Mouse (Mus musculus): ENCODE measurements around the gene Cfap54. TPM values are rescaled to one million over a fixed set of nuclear protein-coding genes. Genes with fewer than 3 reads are reported as not detected.

Cfap54 gene
- polyA plus RNA-seq, 1 experiment: 0.23 TPM

DNA sequence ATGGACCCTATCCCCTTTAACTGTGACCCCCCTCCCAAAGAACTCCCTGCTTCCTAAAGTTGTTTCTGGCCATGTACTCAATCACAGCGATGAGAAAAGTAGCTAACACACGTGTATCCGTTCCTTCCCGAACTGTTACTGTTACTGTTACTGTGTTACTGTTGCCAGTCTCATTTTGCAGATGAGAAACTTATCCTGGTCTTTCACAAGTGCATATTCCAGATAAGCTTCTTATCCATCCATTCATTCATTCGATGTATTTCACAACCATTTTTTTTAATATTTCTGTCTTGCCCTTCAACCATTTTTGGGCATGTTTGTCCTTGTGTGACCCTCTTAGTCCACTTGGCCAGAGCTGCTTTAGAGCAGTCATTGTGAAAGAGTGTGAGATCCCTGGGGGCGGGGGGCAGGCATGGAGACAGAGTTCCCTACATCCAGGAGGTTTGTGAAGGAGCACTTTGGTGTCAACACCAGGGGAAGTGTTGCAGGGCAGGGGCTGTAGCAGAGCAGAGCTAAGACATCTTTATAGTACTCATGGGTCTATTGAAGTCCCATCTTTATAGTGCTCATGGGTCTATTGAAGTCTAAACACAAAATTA is 39.9 kb upstream of the Cfap54 start:
- Histone ChIP-seq H3K4me3 (ENCODE audit: insufficient read depth, low read length) (no peak overlapping the region), H3K27ac (ENCODE audit: insufficient read depth, low read length) (no peak overlapping the region), H3K4me1 (ENCODE audit: control insufficient read depth, insufficient read depth, low read length) (peaks cover 3% of the 10 kb centered on the region; the same call in 1 of the 2 replicates)
- no peak for TF ChIP-seq CTCF (IDR thresholded peaks at IDR 0.05; ENCODE audit: borderline replicate concordance, insufficient read depth, low read length)
- no peak for TF ChIP-seq POLR2A (IDR thresholded peaks at IDR 0.05; ENCODE audit: low read depth, low read length)

DNA sequence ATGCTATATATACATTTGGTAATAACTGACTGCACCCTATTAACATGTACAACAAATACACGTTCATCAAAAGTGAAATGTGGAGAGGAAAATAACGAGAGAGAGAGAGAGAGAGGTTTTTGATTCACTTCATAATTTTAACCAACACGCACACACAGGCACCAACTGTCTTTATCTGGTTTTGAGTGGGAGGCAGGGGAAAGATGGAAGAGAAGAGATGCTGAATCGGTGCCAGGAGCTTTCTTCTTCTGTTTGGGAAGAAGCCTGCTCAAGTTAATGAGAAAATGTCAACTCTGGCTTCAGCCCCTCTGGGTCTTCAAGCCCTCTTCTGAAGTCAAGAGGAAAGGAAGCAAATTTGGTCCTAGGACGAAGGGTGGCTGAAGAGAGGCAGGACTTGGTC is 38.4 kb upstream of the Cfap54 start:
- TF ChIP-seq POLR2A (IDR thresholded peaks at IDR 0.05; ENCODE audit: low read depth, low read length): no peak
- TF ChIP-seq CTCF (IDR thresholded peaks at IDR 0.05; ENCODE audit: borderline replicate concordance, insufficient read depth, low read length): no peak
- Histone ChIP-seq H3K4me1 (ENCODE audit: control insufficient read depth, insufficient read depth, low read length) (peaks cover 3% of the 10 kb centered on the region; the same call in 1 of the 2 replicates), H3K27ac (ENCODE audit: insufficient read depth, low read length) (no peak overlapping the region), H3K4me3 (ENCODE audit: insufficient read depth, low read length) (no peak overlapping the region)

DNA sequence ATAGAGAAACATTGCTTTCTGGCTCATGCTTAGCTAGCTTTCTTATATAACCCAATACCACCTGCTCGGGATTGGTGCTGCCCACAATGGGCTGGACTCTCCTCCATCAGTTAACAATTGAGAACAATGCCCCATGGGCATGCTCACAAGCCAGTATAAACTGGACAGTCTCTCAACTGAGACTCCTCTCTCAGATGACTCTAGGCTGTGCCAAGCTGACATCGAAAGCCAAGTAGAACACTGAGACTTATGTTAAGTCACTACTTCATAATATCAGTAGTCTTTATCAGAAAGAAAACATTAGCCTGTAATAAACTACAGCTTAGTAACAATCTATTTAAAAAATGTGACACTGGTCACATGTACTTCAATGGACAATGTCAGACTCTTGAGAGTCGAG is 35.2 kb upstream of the Cfap54 start:
- Histone ChIP-seq H3K4me3 (ENCODE audit: insufficient read depth, low read length) (no peak overlapping the region), H3K4me1 (ENCODE audit: control insufficient read depth, insufficient read depth, low read length) (no peaks in the 10 kb centered on the region), H3K27ac (ENCODE audit: insufficient read depth, low read length) (no peak overlapping the region)
- TF ChIP-seq POLR2A (IDR thresholded peaks at IDR 0.05; ENCODE audit: low read depth, low read length) (no peak), CTCF (IDR thresholded peaks at IDR 0.05; ENCODE audit: borderline replicate concordance, insufficient read depth, low read length) (no peak)

DNA sequence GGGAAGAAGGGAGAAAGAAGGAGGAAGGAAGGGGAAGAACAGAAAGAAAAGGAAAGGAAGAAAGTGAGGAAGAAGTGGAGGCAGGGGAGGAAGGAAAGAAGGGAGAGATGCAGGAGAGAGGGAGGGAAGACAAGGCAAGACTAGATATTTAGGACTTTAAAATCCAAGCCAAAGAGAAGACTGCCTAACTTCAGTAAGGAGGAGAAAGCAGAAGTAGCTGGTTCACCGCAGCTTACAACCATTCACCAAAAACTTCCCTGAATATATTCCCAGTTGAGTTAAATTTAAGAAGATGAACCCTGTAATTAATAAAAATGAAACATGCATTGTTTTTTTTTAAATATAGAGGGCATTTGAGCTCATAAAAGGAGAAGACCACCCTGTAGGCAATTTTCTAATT is 34.3 kb upstream of the Cfap54 start:
- H3K4me1 ChIP-seq (ENCODE audit: control insufficient read depth, insufficient read depth, low read length): no peaks in the 10 kb centered on the region
- no peak overlapping the region for H3K27ac ChIP-seq (ENCODE audit: insufficient read depth, low read length)
- no peak for TF ChIP-seq CTCF (IDR thresholded peaks at IDR 0.05; ENCODE audit: borderline replicate concordance, insufficient read depth, low read length)
- no peak for TF ChIP-seq POLR2A (IDR thresholded peaks at IDR 0.05; ENCODE audit: low read depth, low read length)
- no peak overlapping the region for H3K4me3 ChIP-seq (ENCODE audit: insufficient read depth, low read length)

- Histone ChIP-seq H3K4me3 (ENCODE audit: insufficient read depth, low read length) (no peak overlapping the region), H3K4me1 (ENCODE audit: control insufficient read depth, insufficient read depth, low read length) (no peaks in the 10 kb centered on the region), H3K27ac (ENCODE audit: insufficient read depth, low read length) (no peak overlapping the region)
- TF ChIP-seq CTCF (IDR thresholded peaks at IDR 0.05; ENCODE audit: borderline replicate concordance, insufficient read depth, low read length): no peak
- no peak for TF ChIP-seq POLR2A (IDR thresholded peaks at IDR 0.05; ENCODE audit: low read depth, low read length)
These were observed 33.4 kb upstream of the Cfap54 start for GRCm38 (mm10) chr10:93114782-93115181.

- Histone ChIP-seq H3K27ac (ENCODE audit: insufficient read depth, low read length) (no peak overlapping the region), H3K4me1 (ENCODE audit: control insufficient read depth, insufficient read depth, low read length) (no peaks in the 10 kb centered on the region), H3K4me3 (ENCODE audit: insufficient read depth, low read length) (no peak overlapping the region)
- no peak for TF ChIP-seq POLR2A (IDR thresholded peaks at IDR 0.05; ENCODE audit: low read depth, low read length)
- no peak for TF ChIP-seq CTCF (IDR thresholded peaks at IDR 0.05; ENCODE audit: borderline replicate concordance, insufficient read depth, low read length)
These were observed 32.5 kb upstream of the Cfap54 start for GRCm38 (mm10) chr10:93113968-93114367.

GRCm38 (mm10) chr10:93112021-93112420 is 30.6 kb upstream of the Cfap54 start:
- no peaks in the 10 kb centered on the region for H3K4me1 ChIP-seq (ENCODE audit: control insufficient read depth, insufficient read depth, low read length)
- H3K4me3 ChIP-seq (ENCODE audit: insufficient read depth, low read length): no peak overlapping the region
- no peak overlapping the region for H3K27ac ChIP-seq (ENCODE audit: insufficient read depth, low read length)
- no peak for TF ChIP-seq CTCF (IDR thresholded peaks at IDR 0.05; ENCODE audit: borderline replicate concordance, insufficient read depth, low read length)
- TF ChIP-seq POLR2A (IDR thresholded peaks at IDR 0.05; ENCODE audit: low read depth, low read length): no peak

- Histone ChIP-seq H3K4me1 (ENCODE audit: control insufficient read depth, insufficient read depth, low read length) (no peaks in the 10 kb centered on the region), H3K4me3 (ENCODE audit: insufficient read depth, low read length) (no peak overlapping the region), H3K27ac (ENCODE audit: insufficient read depth, low read length) (no peak overlapping the region)
- TF ChIP-seq POLR2A (IDR thresholded peaks at IDR 0.05; ENCODE audit: low read depth, low read length) (no peak), CTCF (IDR thresholded peaks at IDR 0.05; ENCODE audit: borderline replicate concordance, insufficient read depth, low read length) (no peak)
These were observed 30.0 kb upstream of the Cfap54 start for GRCm38 (mm10) chr10:93111412-93111811.

DNA sequence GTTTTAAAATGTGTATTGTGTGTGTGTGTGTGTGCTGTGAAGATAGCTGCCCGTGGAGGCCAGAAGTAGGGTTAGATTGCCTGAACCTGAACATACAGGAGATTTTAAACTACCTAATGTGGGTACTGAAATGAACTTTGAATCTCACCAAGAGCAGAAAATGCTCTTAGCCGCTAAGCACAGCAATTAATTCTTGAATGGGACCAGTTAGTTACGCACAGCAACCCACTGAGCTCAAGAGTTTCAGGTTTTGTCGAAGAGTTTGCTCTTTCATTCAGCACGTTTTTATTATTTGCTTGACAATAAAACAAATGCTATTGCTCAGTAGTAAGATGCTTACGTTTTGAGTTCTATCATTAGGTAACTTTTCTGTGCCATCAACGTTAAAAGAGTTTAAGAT is 23.9 kb upstream of the Cfap54 start:
- H3K27ac ChIP-seq (ENCODE audit: insufficient read depth, low read length): no peak overlapping the region
- no peak overlapping the region for H3K4me3 ChIP-seq (ENCODE audit: insufficient read depth, low read length)
- TF ChIP-seq CTCF (IDR thresholded peaks at IDR 0.05; ENCODE audit: borderline replicate concordance, insufficient read depth, low read length): no peak
- no peak for TF ChIP-seq POLR2A (IDR thresholded peaks at IDR 0.05; ENCODE audit: low read depth, low read length)
- no peaks in the 10 kb centered on the region for H3K4me1 ChIP-seq (ENCODE audit: control insufficient read depth, insufficient read depth, low read length)

- Histone ChIP-seq H3K27ac (ENCODE audit: insufficient read depth, low read length) (no peak overlapping the region), H3K4me1 (ENCODE audit: control insufficient read depth, insufficient read depth, low read length) (no peaks in the 10 kb centered on the region), H3K4me3 (ENCODE audit: insufficient read depth, low read length) (no peak overlapping the region)
- no peak for TF ChIP-seq POLR2A (IDR thresholded peaks at IDR 0.05; ENCODE audit: low read depth, low read length)
These were observed 22.9 kb upstream of the Cfap54 start for GRCm38 (mm10) chr10:93104357-93104756.

GRCm38 (mm10) chr10:93103676-93104075 is 22.3 kb upstream of the Cfap54 start:
- Histone ChIP-seq H3K4me1 (ENCODE audit: control insufficient read depth, insufficient read depth, low read length) (no peaks in the 10 kb centered on the region), H3K4me3 (ENCODE audit: insufficient read depth, low read length) (no peak overlapping the region), H3K27ac (ENCODE audit: insufficient read depth, low read length) (no peak overlapping the region)
- TF ChIP-seq CTCF (IDR thresholded peaks at IDR 0.05; ENCODE audit: borderline replicate concordance, insufficient read depth, low read length) (no peak), POLR2A (IDR thresholded peaks at IDR 0.05; ENCODE audit: low read depth, low read length) (no peak)
